Mouse (Mus musculus): ENCODE results near the gene Gpr1.

The Gpr1 gene

DNA sequence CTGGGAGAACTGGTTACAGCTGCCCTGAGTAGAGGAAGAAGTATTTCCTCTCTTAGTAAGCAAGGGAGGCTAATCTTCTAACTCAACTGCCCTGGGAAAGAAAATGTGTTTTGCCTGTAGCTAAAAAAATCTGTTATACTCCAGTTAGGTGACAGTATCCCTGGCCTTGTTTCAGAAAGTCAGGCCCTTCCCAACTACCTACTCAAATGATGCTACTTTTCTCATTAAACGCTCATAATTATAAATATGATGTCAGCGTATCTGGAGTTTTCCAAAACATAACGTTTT, at the start of gene Gpr1:
Gene Gpr1, minus strand, starts transcription at position 273 of the 288 bp plus-strand sequence.
- no peak for DNase-seq (ENCODE audit: extremely low read depth, low read depth)

- DNase-seq (ENCODE audit: extremely low read depth, low read depth): no peak
Observed at GRCm38 (mm10) chr1:63263671-63264070, 49.3 kb upstream of the Gpr1 start.

DNA sequence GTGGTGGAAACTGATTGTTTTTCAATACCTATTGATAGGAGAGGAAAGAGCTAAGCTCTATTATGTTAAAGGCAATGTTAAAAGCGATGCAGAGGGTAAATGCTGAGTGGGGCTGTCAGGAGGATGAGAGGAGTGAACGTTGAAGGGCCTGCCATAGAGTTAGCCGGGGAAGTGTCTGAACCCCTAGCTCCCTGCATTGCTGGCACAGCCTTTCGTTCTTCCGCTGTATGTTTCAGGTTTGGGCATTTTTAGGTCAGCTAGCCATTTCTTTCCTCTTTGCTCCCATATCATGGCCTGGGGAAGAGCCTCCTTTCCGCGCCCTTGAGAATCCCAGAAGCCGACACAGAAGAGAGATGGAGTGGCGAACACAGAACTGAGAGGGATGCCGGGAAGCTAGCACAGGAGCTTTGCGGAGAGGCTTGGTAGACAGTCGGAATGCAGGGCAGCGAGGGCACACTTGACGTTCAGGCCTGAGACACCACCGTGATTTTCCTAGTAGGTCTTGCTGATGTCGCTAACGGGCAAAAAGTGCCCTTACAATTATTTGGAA, 46.8 kb upstream of the Gpr1 start:
- no peak for DNase-seq (ENCODE audit: extremely low read depth, low read depth)

DNA sequence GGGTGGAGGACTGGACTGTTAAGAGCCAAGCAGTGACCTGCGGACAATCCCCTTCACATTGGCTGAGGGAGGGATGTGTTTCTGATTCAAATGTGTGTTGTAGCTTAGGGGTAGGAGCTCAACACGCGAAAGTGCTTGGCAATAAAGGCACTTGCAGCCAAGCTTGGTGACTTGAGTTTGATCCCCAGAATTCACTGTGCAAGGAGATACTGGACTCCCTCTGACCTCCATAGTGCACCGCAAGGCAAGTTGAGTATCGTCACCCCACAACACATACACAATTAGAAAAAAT, 46.3 kb upstream of the Gpr1 start:
- no peak for DNase-seq (ENCODE audit: extremely low read depth, low read depth)

DNA sequence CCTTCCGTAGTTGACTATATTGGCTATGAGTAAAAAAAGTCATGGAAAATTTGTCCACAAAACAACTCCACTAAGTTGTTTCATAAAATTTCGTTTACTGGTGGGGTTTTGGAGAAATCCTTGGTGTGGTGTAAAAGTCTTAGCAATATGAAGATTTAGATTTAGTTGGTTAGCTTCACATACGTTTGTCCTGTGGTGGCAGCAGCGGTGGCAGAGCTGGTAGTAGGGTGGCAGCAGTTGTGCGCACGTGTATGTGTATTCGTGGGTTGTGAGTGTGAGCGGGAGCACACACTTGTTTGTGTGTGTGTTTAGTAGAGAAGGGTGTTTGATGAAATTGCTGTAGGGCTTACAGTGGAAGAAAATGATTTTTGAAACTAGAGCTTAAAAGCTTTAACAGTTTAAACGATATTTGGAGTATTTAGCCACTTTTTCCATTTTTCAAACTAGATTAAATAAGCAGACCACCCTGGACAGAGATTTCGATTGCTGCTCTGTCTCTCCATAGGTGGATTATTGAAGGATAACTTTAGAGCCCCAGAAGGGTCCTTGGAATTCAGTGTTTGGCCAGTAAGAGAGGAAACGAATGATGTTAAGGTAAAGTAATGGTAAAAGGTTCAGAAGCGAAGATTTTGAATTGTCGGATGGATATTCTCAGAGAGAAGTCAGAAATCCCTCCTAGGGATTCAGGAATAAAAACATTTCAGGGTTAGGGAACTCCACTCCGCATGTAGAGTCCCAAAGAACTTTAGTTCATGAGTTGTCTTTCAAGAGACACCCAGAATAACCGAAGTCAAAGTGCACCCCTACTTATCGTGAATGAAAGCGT, 45.8 kb upstream of the Gpr1 start:
- no peak for DNase-seq (ENCODE audit: extremely low read depth, low read depth)

DNA sequence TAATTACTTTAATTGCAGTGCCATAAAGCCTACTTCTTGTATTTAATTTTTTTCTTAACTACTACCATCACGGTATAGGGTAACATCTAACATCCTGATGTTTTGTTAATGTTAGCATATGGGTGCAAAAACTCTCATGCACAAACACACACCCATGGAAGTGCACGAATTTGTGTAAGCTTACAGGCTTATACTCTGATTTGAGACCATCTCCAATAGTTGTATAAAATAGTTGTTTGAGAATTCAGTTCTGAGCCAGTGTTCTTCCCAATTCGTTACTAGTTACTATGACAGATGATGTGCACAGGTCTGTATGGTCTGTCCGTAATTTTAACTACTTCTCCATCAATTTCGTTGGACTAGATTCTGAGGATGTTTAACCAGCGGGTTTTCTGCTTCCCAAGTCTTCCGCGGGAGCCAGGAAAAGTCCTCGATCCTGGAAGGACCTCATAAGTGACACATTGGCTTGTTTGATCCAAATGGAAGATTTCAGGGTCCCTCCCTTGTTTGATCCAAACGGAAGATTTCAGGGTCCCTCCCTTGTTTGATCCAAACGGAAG, 45.0 kb upstream of the Gpr1 start:
- DNase-seq (ENCODE audit: extremely low read depth, low read depth): no peak

GRCm38 (mm10) chr1:63258501-63258900, 44.2 kb upstream of the Gpr1 start:
- no peak for DNase-seq (ENCODE audit: extremely low read depth, low read depth)

DNA sequence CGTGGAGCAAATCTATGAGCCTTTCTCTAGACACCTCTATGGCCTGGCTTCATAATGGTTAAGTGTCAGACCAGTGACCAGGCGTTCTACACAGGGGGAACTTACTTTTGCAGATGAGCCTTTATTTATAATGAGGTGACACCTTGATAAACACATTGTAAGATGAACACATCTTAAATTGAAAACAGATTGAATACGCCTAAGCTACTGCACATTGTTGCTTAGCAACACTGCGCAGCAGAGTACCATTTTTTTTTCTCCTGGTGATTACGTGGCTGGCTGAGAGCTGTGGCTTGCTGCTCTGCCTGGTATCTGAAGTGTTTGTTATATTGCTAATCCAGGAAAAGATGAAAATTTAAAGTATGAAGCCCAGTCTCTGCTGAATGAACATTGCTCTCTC, 41.7 kb upstream of the Gpr1 start:
- no peak for DNase-seq (ENCODE audit: extremely low read depth, low read depth)

- DNase-seq (ENCODE audit: extremely low read depth, low read depth): no peak
Observed at GRCm38 (mm10) chr1:63255101-63255500, 40.8 kb upstream of the Gpr1 start.

DNA sequence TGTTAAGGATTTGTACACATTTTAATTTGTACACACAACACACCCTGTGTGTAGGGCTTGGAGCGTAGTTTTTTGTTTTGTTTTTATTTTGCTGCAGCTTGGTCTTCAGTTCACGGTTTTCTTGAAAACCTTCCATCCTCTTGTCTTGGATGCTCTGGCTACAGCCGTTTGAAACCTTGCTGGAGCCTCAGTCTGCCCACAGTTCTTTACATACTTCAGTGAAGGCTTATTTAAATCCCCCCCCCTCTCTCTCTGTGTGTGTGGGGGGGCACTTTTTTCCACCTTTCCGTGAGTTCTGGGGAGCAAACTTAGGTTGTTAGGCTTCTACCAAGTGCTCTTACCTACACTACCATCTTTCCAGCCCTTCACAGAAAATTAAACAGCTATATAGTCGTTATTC, 38.9 kb upstream of the Gpr1 start:
- no peak for DNase-seq (ENCODE audit: extremely low read depth, low read depth)

DNA sequence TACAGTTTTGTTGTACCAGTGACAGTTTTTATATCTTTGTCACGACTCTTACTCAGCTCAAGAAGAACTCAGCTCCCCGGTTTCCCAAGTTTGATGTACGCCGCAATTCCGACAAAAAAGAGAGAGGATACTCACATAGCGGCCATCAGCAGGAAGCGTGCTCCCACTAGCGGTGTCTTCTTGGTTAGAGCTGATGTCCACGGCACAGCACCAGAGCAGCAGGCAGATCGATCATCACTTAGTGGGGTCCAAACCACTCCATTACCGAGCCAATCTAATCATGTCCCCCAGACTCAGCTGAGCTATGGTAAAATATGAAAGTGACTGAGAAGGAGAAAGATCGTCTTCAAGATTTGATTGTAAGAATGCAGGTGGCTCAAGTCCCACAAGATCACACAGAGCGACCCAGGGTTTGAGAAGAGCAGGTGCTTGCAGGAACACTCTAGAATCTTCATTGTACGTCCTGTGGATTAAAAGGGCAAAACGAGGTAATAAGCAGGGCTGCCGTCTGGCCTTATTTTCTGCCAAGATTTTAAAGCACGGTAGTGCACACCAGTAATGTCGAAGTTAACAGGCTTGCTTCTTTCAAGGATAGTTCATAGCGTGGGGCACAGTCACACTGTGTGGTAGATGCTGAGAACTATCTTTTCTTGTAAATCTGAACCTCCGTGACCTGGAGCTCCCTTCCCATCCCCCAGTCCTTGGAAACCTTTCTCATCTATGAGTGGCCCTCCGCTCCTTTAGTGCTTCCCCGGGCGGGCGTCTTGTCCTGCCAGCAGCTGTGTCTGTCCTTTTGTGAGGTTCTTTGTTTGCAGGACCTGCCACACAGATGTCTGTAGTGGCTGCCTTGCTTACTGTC, 38.2 kb upstream of the Gpr1 start:
- no peak for DNase-seq (ENCODE audit: extremely low read depth, low read depth)

GRCm38 (mm10) chr1:63249261-63249660, 34.9 kb upstream of the Gpr1 start:
- DNase-seq (ENCODE audit: extremely low read depth, low read depth): no peak

- DNase-seq (ENCODE audit: extremely low read depth, low read depth): no peak
Observed at GRCm38 (mm10) chr1:63248360-63248851, 34.1 kb upstream of the Gpr1 start.

GRCm38 (mm10) chr1:63247831-63248359, 33.6 kb upstream of the Gpr1 start:
- DNase-seq (ENCODE audit: extremely low read depth, low read depth): no peak

DNA sequence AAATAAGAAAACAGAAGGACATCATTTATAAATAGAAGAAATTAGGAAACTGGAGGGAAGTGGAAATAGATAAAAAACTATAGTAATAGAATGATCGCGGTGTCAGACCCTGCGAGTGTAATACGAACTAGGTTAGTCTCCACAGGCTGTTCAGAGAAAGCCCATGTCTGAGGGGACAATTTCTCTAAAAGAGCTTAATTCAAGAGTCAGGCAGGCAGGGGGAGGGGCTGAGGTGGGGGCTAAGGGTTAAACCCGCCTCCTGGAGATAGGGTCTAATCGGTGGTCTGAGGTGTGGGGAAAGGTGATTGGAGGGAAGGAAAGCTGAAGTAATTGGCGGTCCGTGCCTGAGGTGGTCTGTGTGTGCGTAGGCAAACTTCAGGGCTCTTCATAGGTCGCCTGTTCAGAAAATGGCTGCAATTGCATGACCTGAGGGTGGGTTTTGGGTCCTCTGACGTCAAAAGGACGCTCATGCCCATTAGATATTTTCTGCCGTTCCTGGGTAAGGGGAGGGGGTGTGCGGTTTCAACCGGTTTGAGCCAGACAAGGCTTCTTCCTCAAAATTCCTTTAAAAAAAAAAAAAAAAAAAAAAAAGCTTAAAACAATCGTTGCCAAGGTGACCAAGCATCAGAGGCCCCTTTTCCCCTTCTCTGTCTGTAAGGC, 32.6 kb upstream of the Gpr1 start:
- DNase-seq (ENCODE audit: extremely low read depth, low read depth): no peak

DNA sequence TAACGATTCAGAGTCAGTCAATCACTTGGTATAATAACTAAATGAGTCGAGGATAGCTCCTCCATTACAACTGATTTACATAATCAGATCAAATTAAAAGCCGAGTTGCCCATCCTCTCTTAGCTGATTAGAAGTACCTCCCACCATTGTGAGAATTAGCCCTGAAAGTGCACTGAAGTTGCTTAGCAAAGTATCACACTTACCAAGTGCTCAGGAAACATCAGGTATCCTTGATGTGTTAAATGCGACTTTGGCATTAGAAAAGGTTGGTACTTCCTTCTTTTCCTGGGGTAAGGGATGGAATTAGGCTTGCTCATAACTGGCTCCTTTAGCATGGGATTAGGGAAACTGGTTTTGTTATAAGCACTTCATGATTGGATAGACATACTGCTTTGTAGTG, 29.5 kb upstream of the Gpr1 start:
- no peak for DNase-seq (ENCODE audit: extremely low read depth, low read depth)

DNA sequence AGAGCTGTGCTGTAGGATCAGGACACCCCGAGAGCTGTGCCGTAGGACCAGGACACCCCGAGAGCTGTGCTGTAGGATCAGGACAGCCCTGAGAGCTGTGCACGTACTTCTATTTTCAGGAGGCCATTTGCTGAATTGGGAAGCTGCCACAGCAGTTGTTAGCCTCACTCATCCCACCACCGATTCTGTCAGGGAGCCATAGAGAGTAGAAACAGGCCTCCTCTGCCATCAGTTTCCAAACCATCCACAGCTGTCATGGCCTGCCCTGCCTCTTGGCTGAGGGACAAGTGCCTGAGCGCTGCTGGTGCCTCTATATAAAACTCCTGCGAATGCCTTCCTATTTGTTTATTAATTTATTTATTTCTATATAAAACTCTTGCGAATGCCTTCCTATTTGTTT, 25.4 kb upstream of the Gpr1 start:
- no peak for DNase-seq (ENCODE audit: extremely low read depth, low read depth)

DNA sequence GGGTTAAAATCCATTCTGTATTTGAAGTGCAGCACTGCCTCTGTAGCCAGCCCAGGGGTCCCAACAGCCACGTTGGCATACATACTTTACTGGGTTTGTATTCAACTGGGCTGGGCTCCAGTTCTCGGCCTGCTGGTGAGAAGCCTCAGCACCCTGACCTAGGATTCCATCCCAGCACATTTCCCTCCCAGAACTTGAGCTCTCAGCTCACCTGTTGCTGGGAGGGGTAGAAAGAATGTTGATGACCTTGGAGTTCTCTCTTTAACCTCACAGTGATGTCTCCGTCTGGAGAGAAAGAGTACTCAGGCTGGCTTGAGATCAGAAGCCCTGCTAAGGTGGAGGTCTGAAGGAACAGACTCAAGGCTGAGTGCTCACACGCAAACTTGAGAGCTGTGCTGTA, 25.0 kb upstream of the Gpr1 start:
- DNase-seq (ENCODE audit: extremely low read depth, low read depth): no peak

GRCm38 (mm10) chr1:63237371-63237770, 23.0 kb upstream of the Gpr1 start:
- DNase-seq (ENCODE audit: extremely low read depth, low read depth): no peak

GRCm38 (mm10) chr1:63227241-63227640, 12.9 kb upstream of the Gpr1 start:
- no peak for DNase-seq (ENCODE audit: extremely low read depth, low read depth)

- no peak for DNase-seq (ENCODE audit: extremely low read depth, low read depth)
Observed at GRCm38 (mm10) chr1:63225890-63226289, 11.5 kb upstream of the Gpr1 start.
